Mouse (Mus musculus): ENCODE measurements around the gene A26c2. TPM values are rescaled to one million over a fixed set of nuclear protein-coding genes. Genes with fewer than 3 reads are reported as not detected.

The A26c2 gene
- not detected in 2 replicates for polyA plus RNA-seq (2012; rRNA removed)

GRCm38 (mm10) chr7:62823573-62823972 lies at the start of gene A26c2:
Gene A26c2, minus strand, starts transcription at chr7:62823673.
- WGBS, result 70% methylated on average over 7 of the region's 7 CpGs
- no peak for DNase-seq (ENCODE audit: low read depth, low spot score)

- no peak for DNase-seq (ENCODE audit: low read depth, low spot score)
Observed at GRCm38 (mm10) chr7:62851471-62851870, 28.0 kb upstream of the A26c2 start.
